ENCODE assay signal across 17 mouse cellular contexts in the genomic region with DNA sequence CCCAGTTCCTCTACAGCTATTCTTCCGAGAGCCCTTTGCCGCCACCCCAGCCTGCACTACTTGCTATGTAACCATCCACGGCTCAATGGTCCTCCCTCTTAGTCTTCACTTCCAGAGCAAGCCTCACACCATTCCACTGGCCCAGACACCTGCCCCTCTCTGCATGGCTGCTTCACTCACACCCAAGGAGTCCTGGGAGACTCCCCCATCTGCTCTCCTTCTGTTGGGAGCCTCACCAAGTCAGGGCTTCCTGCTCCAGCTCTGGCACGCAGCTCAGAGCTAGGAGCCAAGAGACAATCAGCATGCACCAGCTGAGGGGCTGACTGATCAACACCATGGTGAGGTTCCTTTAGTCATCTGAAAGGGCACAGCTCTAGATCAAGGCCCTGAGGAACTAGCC. TPM values are rescaled to one million over a fixed set of nuclear protein-coding genes. Genes with fewer than 3 reads are reported as not detected.
DNase-seq lines count a peak whose midpoint lies in the region; ATAC-seq and TF ChIP-seq lines count a peak whose summit lies in the region.
"Had no signal": no experiment of that assay in that cellular context is flagged by ENCODE, and none has a peak within 500 bp of the region (broad histone marks: within the 10 kb centered on the region; RNA-seq: fewer than 3 reads in every experiment).

No protein-coding gene starts in this region.

- TF ChIP-seq CTCF in kidney, adult 2 months (conservative IDR thresholded peaks at IDR 0.05; ENCODE audit: insufficient read depth, insufficient read length, low read depth, low read length): no peak
- no peak for TF ChIP-seq CTCF in brain, embryonic 14.5 days (IDR thresholded peaks at IDR 0.05; ENCODE audit: borderline replicate concordance, extremely low read depth, insufficient read depth, insufficient read length)

- H3K27ac ChIP-seq in forebrain, embryonic 14.5 days (ENCODE audit: low read depth, low read length): no peak overlapping the region; the same call in 1 of the 2 replicates
- no peak overlapping the region for H3K27ac ChIP-seq in forebrain, embryonic 10.5 days
- peak overlapping the region; percentile 72 for H3K27ac ChIP-seq in kidney, adult 2 months (ENCODE audit: insufficient read depth, low read depth, low read length)
- H3K27ac ChIP-seq in forebrain, embryonic 16.5 days (ENCODE audit: low read length): peak overlapping the region; percentile 23
- H3K27ac ChIP-seq: heart, embryonic 13.5 days; hindbrain, embryonic 15.5 days; layer of hippocampus, adult 2 months; left cerebral cortex, adult 2 months; lung, embryonic 15.5 days; neural tube, embryonic 15.5 days had no signal

- no peak for TF ChIP-seq POLR2A in kidney, adult 2 months (IDR thresholded peaks at IDR 0.05; ENCODE audit: low read depth, low read length)
- no peak for TF ChIP-seq POLR2A in brain, embryonic 14.5 days (IDR thresholded peaks at IDR 0.05; ENCODE audit: borderline replicate concordance, extremely low read depth, insufficient read depth, insufficient read length, poor library complexity, severe bottlenecking)

- 84% methylated on average over 4 of the region's 4 CpGs for WGBS in forebrain, embryonic 14.5 days
- 91% methylated on average over 4 of the region's 4 CpGs for WGBS in forebrain, embryonic 10.5 days
- WGBS in kidney, adult 2 months: 39% methylated on average over 4 of the region's 4 CpGs
- WGBS in forebrain, embryonic 16.5 days: 71% methylated on average over 4 of the region's 4 CpGs

- no peak overlapping the region for H3K9ac ChIP-seq in forebrain, embryonic 14.5 days (ENCODE audit: low read length)
- no peak overlapping the region for H3K9ac ChIP-seq in forebrain, embryonic 16.5 days (replicated peaks; ENCODE audit: low read depth, low read length)
- H3K9ac ChIP-seq: hindbrain, embryonic 15.5 days; lung, embryonic 15.5 days; neural tube, embryonic 15.5 days had no signal

- H3K36me3 ChIP-seq in forebrain, embryonic 14.5 days (ENCODE audit: control insufficient read depth, insufficient read depth, low read length): peaks cover 39% of the 10 kb centered on the region
- peaks cover 78% of the 10 kb centered on the region for H3K36me3 ChIP-seq in forebrain, embryonic 10.5 days (replicated peaks)
- no peaks in the 10 kb centered on the region for H3K36me3 ChIP-seq in kidney, adult 2 months (ENCODE audit: control insufficient read depth, insufficient read depth, low read length)
- H3K36me3 ChIP-seq in forebrain, embryonic 16.5 days (ENCODE audit: control insufficient read depth, insufficient read depth): peaks cover 7% of the 10 kb centered on the region; the same call in 1 of the 2 replicates

- no peak overlapping the region for H3K4me3 ChIP-seq in forebrain, embryonic 14.5 days (ENCODE audit: low read depth, low read length)
- no peak overlapping the region for H3K4me3 ChIP-seq in forebrain, embryonic 10.5 days
- H3K4me3 ChIP-seq in kidney, adult 2 months (ENCODE audit: insufficient read depth, low read depth, low read length): no peak overlapping the region
- H3K4me3 ChIP-seq in forebrain, embryonic 16.5 days (replicated peaks; ENCODE audit: low read length): no peak overlapping the region
- H3K4me3 ChIP-seq: heart, embryonic 13.5 days; hindbrain, embryonic 15.5 days; layer of hippocampus, adult 2 months; left cerebral cortex, adult 2 months; lung, embryonic 15.5 days; neural tube, embryonic 15.5 days had no signal

- no peak overlapping the region for H3K4me2 ChIP-seq in forebrain, embryonic 14.5 days (ENCODE audit: low read length)
- no peak overlapping the region for H3K4me2 ChIP-seq in forebrain, embryonic 16.5 days (ENCODE audit: low read length)
- H3K4me2 ChIP-seq: heart, embryonic 13.5 days; hindbrain, embryonic 15.5 days; lung, embryonic 15.5 days; neural tube, embryonic 15.5 days had no signal

- no peaks in the 10 kb centered on the region for H3K27me3 ChIP-seq in forebrain, embryonic 14.5 days (replicated peaks; ENCODE audit: control insufficient read depth, insufficient read depth, low read length)
- no peaks in the 10 kb centered on the region for H3K27me3 ChIP-seq in forebrain, embryonic 10.5 days (ENCODE audit: poor library complexity, severe bottlenecking)
- no peaks in the 10 kb centered on the region for H3K27me3 ChIP-seq in kidney, adult 2 months (replicated peaks; ENCODE audit: control insufficient read depth, insufficient read depth, low read length)
- no peaks in the 10 kb centered on the region for H3K27me3 ChIP-seq in forebrain, embryonic 16.5 days (replicated peaks; ENCODE audit: control insufficient read depth, insufficient read depth, low read length)
- H3K27me3 ChIP-seq: heart, embryonic 13.5 days; hindbrain, embryonic 15.5 days; lung, embryonic 15.5 days; neural tube, embryonic 15.5 days had no signal

- DNase-seq in forebrain, embryonic 14.5 days (ENCODE audit: low spot score): peak; percentile 48
- no peak for DNase-seq in forebrain, embryonic 10.5 days (ENCODE audit: extremely low spot score, low spot score)
- DNase-seq in kidney, adult 2 months: peak; percentile 70
- no peak for DNase-seq in kidney, adult 18-20 months
- DNase-seq in brain, embryonic 14.5 days (ENCODE audit: low read depth): peak; percentile 71
- no peak for DNase-seq in adrenal gland, postnatal 14 days
- DNase-seq: adrenal gland, postnatal 10 days; B cell, adult 2 months; gastrocnemius, postnatal 25 days had no signal

- H3K9me3 ChIP-seq in forebrain, embryonic 14.5 days (replicated peaks; ENCODE audit: control insufficient read depth, low read length): no peaks in the 10 kb centered on the region
- H3K9me3 ChIP-seq in forebrain, embryonic 10.5 days: no peaks in the 10 kb centered on the region
- H3K9me3 ChIP-seq in forebrain, embryonic 16.5 days (ENCODE audit: control insufficient read depth, low read length): no peaks in the 10 kb centered on the region
- H3K9me3 ChIP-seq: heart, embryonic 13.5 days; hindbrain, embryonic 15.5 days; lung, embryonic 15.5 days; neural tube, embryonic 15.5 days had no signal

- 0 out of 2 replicates have a peak, but pooled peaks have one; percentile 55 for ATAC-seq in forebrain, embryonic 14.5 days
- ATAC-seq in forebrain, embryonic 16.5 days: peak; percentile 62

- peaks cover 3% of the 10 kb centered on the region for H3K4me1 ChIP-seq in forebrain, embryonic 14.5 days (ENCODE audit: control insufficient read depth, insufficient read depth, low read length)
- H3K4me1 ChIP-seq in forebrain, embryonic 10.5 days: peaks cover 15% of the 10 kb centered on the region
- H3K4me1 ChIP-seq in kidney, adult 2 months (ENCODE audit: control insufficient read depth, insufficient read depth, low read length): peaks cover 65% of the 10 kb centered on the region
- H3K4me1 ChIP-seq in forebrain, embryonic 16.5 days (replicated peaks; ENCODE audit: control insufficient read depth, insufficient read depth, low read length): peaks cover 30% of the 10 kb centered on the region

RNA-seq across cellular contexts. Expression of gene Cant1, which starts 5.8 kb away (rescaled TPM):
- 21.4 and 22.8 TPM in 2 replicates for polyA plus RNA-seq in forebrain, embryonic 14.5 days (2014; fragmentation: Nextera tagmentation; extraction: Ambion mirVana)
- polyA plus RNA-seq in forebrain, embryonic 10.5 days (2016; fragmentation: Nextera tagmentation; extraction: Ambion mirVana): 19.0 and 19.2 TPM in 2 replicates
- 42.6 and 53.0 TPM in 2 replicates for polyA plus RNA-seq in kidney, adult 2 months (2012; rRNA removed)
- 38.8 and 45.7 TPM in 2 replicates for polyA plus RNA-seq in brain, embryonic 14.5 days (2012; rRNA removed)
- polyA plus RNA-seq in forebrain, embryonic 16.5 days (2015; fragmentation: Nextera tagmentation; extraction: Ambion mirVana): 26.0 and 27.3 TPM in 2 replicates
- total RNA-seq in adrenal gland, postnatal 14 days (2021): 25.3 and 28.4 TPM in 2 replicates

RNA-seq across cellular contexts. Expression of gene Lgals3bp, which starts 11.2 kb away (rescaled TPM):
- polyA plus RNA-seq in forebrain, embryonic 14.5 days (2014; fragmentation: Nextera tagmentation; extraction: Ambion mirVana): 3.0 TPM in 2 replicates
- polyA plus RNA-seq in forebrain, embryonic 10.5 days (2016; fragmentation: Nextera tagmentation; extraction: Ambion mirVana): 0.47 and 1.0 TPM in 2 replicates
- 360 and 363 TPM in 2 replicates for polyA plus RNA-seq in kidney, adult 2 months (2012; rRNA removed)
- polyA plus RNA-seq in brain, embryonic 14.5 days (2012; rRNA removed): 5.6 and 7.0 TPM in 2 replicates
- polyA plus RNA-seq in forebrain, embryonic 16.5 days (2015; fragmentation: Nextera tagmentation; extraction: Ambion mirVana): 2.7 and 2.8 TPM in 2 replicates
- total RNA-seq in adrenal gland, postnatal 14 days (2021): 51.1 and 59.7 TPM in 2 replicates

RNA-seq across cellular contexts. Expression of gene C1qtnf1, which starts 14.9 kb away (rescaled TPM):
- polyA plus RNA-seq in forebrain, embryonic 14.5 days (2014; fragmentation: Nextera tagmentation; extraction: Ambion mirVana): 2.3 and 3.0 TPM in 2 replicates
- polyA plus RNA-seq in forebrain, embryonic 10.5 days (2016; fragmentation: Nextera tagmentation; extraction: Ambion mirVana): 1.5 and 2.3 TPM in 2 replicates
- polyA plus RNA-seq in kidney, adult 2 months (2012; rRNA removed): 22.8 and 24.2 TPM in 2 replicates
- 4.6 and 5.9 TPM in 2 replicates for polyA plus RNA-seq in brain, embryonic 14.5 days (2012; rRNA removed)
- polyA plus RNA-seq in forebrain, embryonic 16.5 days (2015; fragmentation: Nextera tagmentation; extraction: Ambion mirVana): 3.2 and 3.3 TPM in 2 replicates
- total RNA-seq in adrenal gland, postnatal 14 days (2021): 23.7 and 29.2 TPM in 2 replicates
- total RNA-seq: megakaryocyte-erythroid progenitor cell, adult 5-6 weeks had no signal

RNA-seq across cellular contexts. Expression of gene Timp2, which starts 57.5 kb away (rescaled TPM):
- 62.9 and 71.7 TPM in 2 replicates for polyA plus RNA-seq in forebrain, embryonic 14.5 days (2014; fragmentation: Nextera tagmentation; extraction: Ambion mirVana)
- 31.3 and 35.1 TPM in 2 replicates for polyA plus RNA-seq in forebrain, embryonic 10.5 days (2016; fragmentation: Nextera tagmentation; extraction: Ambion mirVana)
- 78.7 and 83.3 TPM in 2 replicates for polyA plus RNA-seq in kidney, adult 2 months (2012; rRNA removed)
- 77.6 and 95.4 TPM in 2 replicates for polyA plus RNA-seq in brain, embryonic 14.5 days (2012; rRNA removed)
- polyA plus RNA-seq in forebrain, embryonic 16.5 days (2015; fragmentation: Nextera tagmentation; extraction: Ambion mirVana): 79.8 and 79.9 TPM in 2 replicates
- 78.9 and 94.3 TPM in 2 replicates for total RNA-seq in adrenal gland, postnatal 14 days (2021)

Comparison
In these comparisons a context has a peak if more than half of its experiments do, and no peak if none do; other contexts are left out.
1. DNase-seq: peak in forebrain, embryonic 14.5 days (single experiment), kidney, adult 2 months (single experiment) and brain, embryonic 14.5 days (single experiment); none in forebrain, embryonic 10.5 days (single experiment), kidney, adult 18-20 months (single experiment) and adrenal gland, postnatal 14 days (single experiment).
2. H3K27ac ChIP-seq: peak in kidney, adult 2 months (single experiment) and forebrain, embryonic 16.5 days (single experiment); none in forebrain, embryonic 14.5 days (single experiment) and forebrain, embryonic 10.5 days (single experiment).
3. RNA of gene Lgals3bp, which starts 11.2 kb away (polyA plus RNA-seq): 360 to 363 TPM in kidney, adult 2 months; 5.6 to 7.0 TPM in brain, embryonic 14.5 days, 3.0 TPM in forebrain, embryonic 14.5 days, 2.7 to 2.8 TPM in forebrain, embryonic 16.5 days and 0.47 to 1.0 TPM in forebrain, embryonic 10.5 days; every median in the first group is over 10 times any median in the second.